Mouse (Mus musculus): ENCODE data around the gene Tbc1d1. TPM values are rescaled to one million over a fixed set of nuclear protein-coding genes. Genes with fewer than 3 reads are reported as not detected.

Gene Tbc1d1
- polyA plus RNA-seq, 2 experiments from 2014 or later, result 37.0 to 38.7 TPM

- ATAC-seq, result peak; percentile 75
Observed at GRCm38 (mm10) chr5:64160705-64161391, 4.7 kb downstream of the Tbc1d1 start.

GRCm38 (mm10) chr5:64161917-64162316, 5.8 kb downstream of the Tbc1d1 start:
- ATAC-seq, result no peak

GRCm38 (mm10) chr5:64162582-64162981, 6.5 kb downstream of the Tbc1d1 start:
- ATAC-seq, result no peak

- no peak for ATAC-seq
Observed at GRCm38 (mm10) chr5:64164414-64164813, 8.3 kb downstream of the Tbc1d1 start.

GRCm38 (mm10) chr5:64165826-64166225, 9.7 kb downstream of the Tbc1d1 start:
- no peak for ATAC-seq

GRCm38 (mm10) chr5:64168990-64169540, 13.0 kb downstream of the Tbc1d1 start:
- no peak for ATAC-seq

- no peak for ATAC-seq
Observed at GRCm38 (mm10) chr5:64172884-64173283, 16.8 kb downstream of the Tbc1d1 start.

DNA sequence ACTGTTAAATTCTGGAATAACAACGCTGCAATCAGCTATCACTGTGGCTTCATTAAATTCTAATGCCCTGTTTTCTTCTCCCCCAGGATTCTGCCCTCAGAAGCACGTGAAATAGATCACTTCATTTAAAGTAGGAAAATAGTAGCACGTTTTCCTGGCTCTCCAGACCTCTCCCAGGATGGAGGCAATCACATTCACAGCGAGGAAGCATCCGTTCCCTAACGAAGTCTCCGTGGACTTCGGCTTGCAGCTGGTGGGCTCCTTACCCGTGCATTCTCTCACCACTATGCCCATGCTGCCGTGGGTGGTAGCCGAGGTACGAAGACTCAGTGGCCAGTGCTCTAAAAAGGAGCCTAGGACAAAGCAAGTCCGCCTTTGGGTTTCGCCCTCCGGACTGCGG, 17.2 kb downstream of the Tbc1d1 start:
- no peak for ATAC-seq

DNA sequence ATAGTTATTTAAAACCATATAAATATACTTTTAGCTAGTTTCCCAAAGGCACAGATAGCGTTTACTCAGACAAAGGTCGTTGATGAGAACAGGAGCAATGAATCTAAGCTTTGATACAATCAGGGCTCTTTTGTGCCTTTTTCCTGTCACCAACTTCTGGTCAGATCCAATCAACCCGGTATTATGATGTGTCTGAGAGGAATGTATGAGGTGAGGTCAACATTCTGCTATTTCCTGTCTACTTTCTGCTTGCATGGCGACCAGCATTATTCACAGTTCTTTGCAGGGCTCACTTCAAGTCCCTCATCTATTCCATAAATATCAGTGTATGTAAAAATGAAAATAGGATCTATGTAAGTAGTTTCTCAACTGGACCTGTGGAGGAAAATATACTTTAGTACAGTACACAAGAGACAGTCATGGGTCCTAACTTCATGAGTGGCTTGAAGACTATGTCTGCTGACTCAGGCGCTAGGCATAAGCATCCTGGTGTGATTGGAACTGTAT, 18.4 kb downstream of the Tbc1d1 start:
- no peak for ATAC-seq

GRCm38 (mm10) chr5:64180548-64180947, 24.4 kb downstream of the Tbc1d1 start:
- ATAC-seq, result no peak

- ATAC-seq, result no peak
Observed at GRCm38 (mm10) chr5:64183712-64184111, 27.6 kb downstream of the Tbc1d1 start.

DNA sequence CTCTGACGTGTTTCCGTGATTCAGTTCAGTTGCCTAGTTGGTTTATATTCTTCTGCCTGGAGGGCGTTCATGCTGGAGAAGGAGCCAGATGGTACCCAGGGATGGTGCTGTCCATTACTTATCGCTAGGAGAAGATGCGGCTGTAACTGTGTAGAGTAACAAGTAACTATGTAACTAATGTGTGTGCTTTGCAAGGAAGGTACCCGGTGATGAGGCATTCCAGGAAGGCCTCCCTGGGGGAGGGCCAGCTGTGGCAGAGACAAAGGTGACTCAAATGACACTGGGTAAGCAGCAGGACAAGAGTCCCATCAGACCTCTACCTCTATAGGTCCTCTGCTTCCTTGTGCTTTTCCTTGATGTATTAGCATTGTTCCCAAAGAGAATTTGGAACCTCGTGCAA, 29.2 kb downstream of the Tbc1d1 start:
- ATAC-seq, result no peak

- no peak for ATAC-seq
Observed at GRCm38 (mm10) chr5:64186566-64186965, 30.5 kb downstream of the Tbc1d1 start.

DNA sequence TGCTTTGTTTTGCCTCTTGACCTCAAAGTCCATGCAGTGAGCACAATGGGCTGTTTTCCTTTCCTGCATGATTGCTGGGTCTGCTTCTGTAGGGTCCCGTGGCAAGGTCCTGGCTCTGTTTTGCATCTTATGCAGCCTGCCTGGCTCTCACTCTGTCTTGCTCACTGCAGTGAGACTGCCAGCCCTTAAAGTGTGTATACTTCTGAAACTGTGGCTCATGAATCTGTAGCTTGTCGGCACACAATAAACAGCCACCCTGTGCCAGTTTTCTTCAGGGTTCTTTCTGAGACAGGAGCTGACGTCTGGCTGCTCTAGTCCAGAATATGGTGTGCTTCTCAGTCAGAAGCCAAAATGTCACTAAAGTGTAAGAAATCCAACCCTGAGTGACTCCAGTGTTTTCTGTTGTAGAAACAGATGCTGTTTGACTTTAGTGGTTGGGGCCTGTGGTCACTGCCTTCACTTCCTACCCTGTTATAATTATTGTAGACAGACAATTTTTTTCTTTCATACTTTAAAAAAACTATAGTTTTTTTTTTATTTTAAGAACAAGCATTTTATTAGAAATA, 32.1 kb downstream of the Tbc1d1 start:
- no peak for ATAC-seq

DNA sequence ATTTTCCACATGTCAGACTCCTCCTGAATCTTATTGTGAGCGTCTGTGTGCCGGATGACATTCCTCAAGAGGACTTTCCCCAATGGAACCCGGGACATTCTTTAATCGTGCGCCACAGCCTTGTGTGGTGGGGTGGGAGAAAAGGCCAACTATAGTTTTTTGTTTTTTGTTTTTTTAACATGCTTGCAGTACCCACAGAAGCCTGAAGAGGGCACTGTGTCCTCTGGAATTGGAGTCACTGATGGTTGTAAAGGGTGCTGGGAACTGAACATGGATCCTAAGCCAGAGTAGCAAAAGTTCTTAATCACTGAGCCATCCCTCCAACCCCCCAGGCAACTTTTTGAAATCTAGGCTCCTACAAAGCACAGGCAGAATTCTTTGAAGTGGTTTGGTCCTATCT, 34.8 kb downstream of the Tbc1d1 start:
- no peak for ATAC-seq

DNA sequence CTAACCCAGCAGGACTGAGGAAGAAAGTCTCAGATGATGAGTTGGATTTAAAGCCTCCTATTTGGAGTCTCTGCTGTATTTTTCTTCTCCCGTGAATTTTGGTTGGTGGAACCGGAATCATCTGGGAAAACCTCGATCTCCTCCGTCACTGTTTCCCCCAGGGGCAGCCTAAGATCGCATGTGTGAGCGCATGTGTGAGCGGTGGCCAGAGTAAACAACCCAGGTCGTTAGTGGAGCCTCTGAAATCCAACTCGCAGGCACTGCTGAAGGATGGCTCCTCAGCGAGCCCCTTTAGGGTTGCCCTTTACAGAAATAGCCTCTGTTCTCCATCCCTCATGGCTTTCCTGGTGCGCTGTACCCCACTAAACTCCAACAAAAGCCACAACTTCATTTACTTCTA, 37.2 kb downstream of the Tbc1d1 start:
- ATAC-seq, result no peak

DNA sequence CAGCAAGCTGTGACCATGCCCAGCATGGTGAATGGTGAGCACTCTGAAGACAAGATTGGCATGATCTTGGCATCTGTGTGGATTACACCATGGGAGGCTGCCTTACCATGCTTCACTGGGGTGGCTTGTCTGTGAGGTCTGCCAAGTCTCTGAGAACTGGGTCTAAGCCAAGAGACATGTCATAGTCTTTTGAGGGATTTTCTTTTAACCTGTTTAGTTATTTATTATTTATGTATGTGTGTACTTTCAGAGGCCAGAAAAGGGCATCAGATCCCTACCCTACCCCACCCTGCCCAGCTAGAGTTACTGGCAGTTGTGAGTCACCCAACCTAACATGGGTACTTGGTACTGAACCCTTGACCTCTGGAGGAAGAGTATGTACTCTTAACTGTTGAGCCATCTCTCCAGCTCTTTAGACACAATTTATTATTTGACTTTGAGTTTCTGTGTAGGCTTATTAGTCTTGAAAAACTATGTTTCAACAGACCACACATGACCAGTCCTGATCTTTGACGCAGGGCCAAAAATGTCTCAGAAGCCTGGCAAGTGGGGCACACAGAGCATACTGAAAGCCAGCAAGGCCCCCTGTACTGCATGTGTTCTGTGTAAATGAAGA, 40.3 kb downstream of the Tbc1d1 start:
- ATAC-seq, result no peak

- no peak for ATAC-seq
Observed at GRCm38 (mm10) chr5:64196866-64197321, 40.8 kb downstream of the Tbc1d1 start.

- no peak for ATAC-seq
Observed at GRCm38 (mm10) chr5:64198624-64199023, 42.5 kb downstream of the Tbc1d1 start.

DNA sequence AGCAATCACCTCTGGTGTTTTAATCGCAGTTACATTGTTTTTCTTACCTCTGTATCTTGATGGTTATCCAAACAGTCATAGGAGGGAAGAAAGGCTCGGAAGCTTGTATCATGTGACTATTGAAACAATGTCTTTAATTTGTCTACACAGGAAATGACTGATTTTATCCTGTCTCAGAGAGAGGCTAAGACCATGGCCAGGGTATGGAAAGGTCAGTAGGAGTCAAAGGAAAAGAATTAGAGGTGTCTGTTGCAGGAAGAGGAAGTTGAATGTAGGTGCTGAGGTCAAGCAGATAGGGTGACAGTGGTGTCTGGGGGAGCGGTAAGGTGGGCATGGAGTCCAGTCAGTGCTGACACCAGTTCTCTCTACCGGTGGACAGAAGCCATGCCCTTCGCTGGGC, 45.0 kb downstream of the Tbc1d1 start:
- ATAC-seq, result no peak

DNA sequence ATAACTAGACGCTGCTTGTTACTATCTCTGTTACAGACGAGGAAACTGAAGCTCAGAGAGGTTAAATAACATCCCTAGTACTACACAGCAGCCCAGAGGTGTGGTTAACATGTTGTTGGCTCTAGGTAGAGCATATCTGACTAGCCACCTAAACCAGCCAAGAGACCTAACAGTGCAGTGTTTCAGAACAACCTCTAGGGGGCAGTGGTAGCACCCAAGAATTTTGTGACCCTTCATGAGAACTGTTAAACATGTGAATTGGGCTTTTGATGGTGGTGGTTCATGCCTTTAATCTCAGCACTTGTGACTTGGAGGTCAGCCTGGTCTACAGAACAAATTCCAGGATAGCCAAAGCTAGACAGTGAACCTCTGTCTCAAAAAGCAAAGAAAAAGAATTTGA, 46.2 kb downstream of the Tbc1d1 start:
- peak; percentile 81 for ATAC-seq

DNA sequence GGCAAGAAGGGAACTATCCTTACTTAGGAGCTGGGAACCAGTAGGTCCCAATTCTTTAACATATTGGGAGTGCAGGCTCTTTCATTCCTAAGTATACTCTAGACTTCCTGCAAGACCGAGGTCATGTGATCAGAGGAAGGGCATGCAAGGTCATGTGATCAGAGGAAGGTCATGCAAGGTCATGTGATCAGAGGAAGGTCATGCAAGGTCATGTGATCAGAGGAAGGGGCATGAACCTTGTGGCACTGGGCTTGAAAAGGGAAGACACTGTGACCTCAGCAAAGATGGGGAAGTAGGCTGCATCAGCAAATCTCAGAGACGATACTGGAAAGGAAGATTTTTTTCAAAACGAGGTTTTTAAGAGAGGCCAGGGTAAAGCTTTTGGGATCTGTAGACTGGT, 49.5 kb downstream of the Tbc1d1 start:
- ATAC-seq, result no peak

DNA sequence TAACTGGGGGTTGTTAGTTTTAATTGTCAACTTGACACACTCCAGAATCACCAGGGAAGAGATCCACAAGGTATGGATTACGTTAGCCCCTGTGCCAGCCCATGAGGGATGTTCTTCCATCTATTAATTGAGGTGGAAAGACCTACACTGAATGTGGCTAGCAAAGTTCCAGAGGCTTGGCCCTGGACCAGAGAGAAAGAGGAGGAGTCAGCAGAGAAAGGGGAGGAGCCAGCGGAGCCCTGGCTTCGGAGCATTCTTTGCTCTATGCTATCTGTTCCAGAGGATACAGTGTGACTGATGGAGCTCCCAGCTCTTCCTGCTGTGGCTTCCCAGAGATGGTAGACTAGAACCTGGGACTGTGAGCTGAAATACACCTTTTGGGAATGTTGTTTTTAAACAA, 50.3 kb downstream of the Tbc1d1 start:
- no peak for ATAC-seq

- ATAC-seq, result no peak
Observed at GRCm38 (mm10) chr5:64206875-64207274, 50.8 kb downstream of the Tbc1d1 start.

All from CD4-positive, CD25-positive, alpha-beta regulatory T cell, adult 4 months (primary cell).